Mouse (Mus musculus): ENCODE results near the gene Slc22a6. TPM values are rescaled to one million over a fixed set of nuclear protein-coding genes. Genes with fewer than 3 reads are reported as not detected.

Gene Slc22a6
- polyA plus RNA-seq, 1 experiment: 0.08 TPM

DNA sequence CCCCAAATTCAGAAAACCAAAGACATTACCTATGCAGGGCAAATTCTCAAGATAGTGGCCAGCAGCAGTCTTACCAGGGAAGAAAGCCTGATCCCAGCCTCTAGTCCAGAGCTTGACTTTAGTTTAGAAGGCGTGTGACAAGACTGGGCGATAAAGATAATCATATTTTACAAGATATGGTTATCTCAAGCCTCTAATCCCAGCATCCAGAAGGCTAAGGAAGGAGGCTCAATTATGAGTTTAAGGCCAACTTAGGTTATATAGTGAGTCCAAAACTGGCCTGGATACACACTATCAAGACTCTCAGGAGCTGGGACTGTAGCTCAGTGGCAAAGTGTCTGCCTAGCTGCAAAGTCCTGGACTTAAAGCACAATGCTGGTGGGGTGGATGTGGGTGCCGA is 55.0 kb downstream of the Slc22a6 start:
- H3K27me3 ChIP-seq (ENCODE audit: control insufficient read depth, insufficient read depth, low read length): no peaks in the 10 kb centered on the region
- no peaks in the 10 kb centered on the region for H3K36me3 ChIP-seq (ENCODE audit: control insufficient read depth, insufficient read depth, low read length)
- no peak for DNase-seq (ENCODE audit: low read depth in 1 of 2, low spot score in 2 of 2)
- TF ChIP-seq POLR2A (IDR thresholded peaks at IDR 0.05; ENCODE audit: low read depth, low read length): no peak
- no peak for TF ChIP-seq CTCF (IDR thresholded peaks at IDR 0.05; ENCODE audit: extremely low read depth, insufficient read depth, insufficient read length, insufficient replicate concordance)
- WGBS: 82% methylated on average over 3 of the region's 3 CpGs
- H3K4me1 ChIP-seq (ENCODE audit: control insufficient read depth, insufficient read depth, insufficient read length): no peaks in the 10 kb centered on the region
- no peak overlapping the region for H3K4me3 ChIP-seq (ENCODE audit: extremely low read depth, insufficient read depth, insufficient read length)
- H3K27ac ChIP-seq (ENCODE audit: insufficient read depth, low read length): no peak overlapping the region

DNA sequence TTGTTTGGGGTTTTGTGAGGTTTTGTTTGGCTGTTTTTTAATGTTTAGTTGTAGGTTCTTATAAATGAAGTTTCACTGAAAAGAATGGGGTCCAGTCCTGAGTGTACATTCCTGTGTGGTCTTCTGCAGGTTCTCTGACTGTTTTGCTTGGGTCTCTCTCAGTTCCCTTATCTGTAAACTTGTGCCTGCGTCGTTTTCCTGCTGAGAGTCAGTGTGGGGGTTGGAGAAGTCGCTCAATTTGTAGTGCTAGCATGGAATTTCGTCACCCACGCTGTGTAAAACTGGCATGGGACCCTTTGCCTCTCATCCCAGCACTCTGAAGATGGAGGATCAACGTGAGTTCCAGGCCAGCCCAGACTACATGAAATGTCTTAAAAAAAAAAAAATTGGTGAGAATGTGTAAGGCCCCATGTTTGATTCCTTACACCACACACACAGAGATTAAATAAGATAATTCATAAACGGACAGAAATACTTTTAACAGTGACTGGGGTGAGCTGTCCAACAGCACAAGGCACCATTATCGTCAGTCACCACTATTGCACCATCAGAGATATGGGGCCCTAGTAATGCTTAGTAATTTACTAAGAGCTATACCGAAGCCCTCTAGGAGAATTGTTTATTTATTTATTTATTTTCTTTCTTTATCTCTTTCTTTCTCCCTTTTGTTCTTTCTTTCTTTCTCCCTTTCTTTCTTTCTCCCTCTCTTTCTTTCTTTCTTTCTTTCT is 55.7 kb downstream of the Slc22a6 start:
- DNase-seq (ENCODE audit: low read depth in 1 of 2, low spot score in 2 of 2): no peak
- WGBS: 66% methylated on average over 9 of the region's 9 CpGs
- TF ChIP-seq CTCF (IDR thresholded peaks at IDR 0.05; ENCODE audit: extremely low read depth, insufficient read depth, insufficient read length, insufficient replicate concordance) (no peak), POLR2A (IDR thresholded peaks at IDR 0.05; ENCODE audit: low read depth, low read length) (no peak)
- Histone ChIP-seq H3K4me1 (ENCODE audit: control insufficient read depth, insufficient read depth, insufficient read length) (no peaks in the 10 kb centered on the region), H3K27ac (ENCODE audit: insufficient read depth, low read length) (no peak overlapping the region), H3K27me3 (ENCODE audit: control insufficient read depth, insufficient read depth, low read length) (no peaks in the 10 kb centered on the region), H3K4me3 (ENCODE audit: extremely low read depth, insufficient read depth, insufficient read length) (no peak overlapping the region), H3K36me3 (ENCODE audit: control insufficient read depth, insufficient read depth, low read length) (no peaks in the 10 kb centered on the region)

Other genes starting within 250 kb of the Slc22a6 start
- gene Slc22a30, start 212.9 kb upstream of the Slc22a6 start, polyA plus RNA-seq (2012; rRNA removed): not detected in 2 replicates
- 0.06 TPM in 1 of 2 replicates, not detected in the other for gene Slc22a8, start 26.8 kb upstream of the Slc22a6 start, polyA plus RNA-seq (2012; rRNA removed)
- gene Chrm1, start 45.8 kb downstream of the Slc22a6 start, polyA plus RNA-seq (2012; rRNA removed): 0.05 and 0.07 TPM in 2 replicates
- gene Slc3a2, start 105.3 kb downstream of the Slc22a6 start, polyA plus RNA-seq (2012; rRNA removed): 122 and 129 TPM in 2 replicates
- 26.2 and 30.2 TPM in 2 replicates for gene Wdr74, start 117.8 kb downstream of the Slc22a6 start, polyA plus RNA-seq (2012; rRNA removed)
- not detected in 2 replicates for gene 1700092M07Rik, start 122.7 kb downstream of the Slc22a6 start, polyA plus RNA-seq (2012; rRNA removed)
- 52.8 and 53.0 TPM in 2 replicates for gene Stx5a, start 123.4 kb downstream of the Slc22a6 start, polyA plus RNA-seq (2012; rRNA removed)
- gene Nxf1, start 139.0 kb downstream of the Slc22a6 start, polyA plus RNA-seq (2012; rRNA removed): 80.2 and 104 TPM in 2 replicates
- 86.1 and 135 TPM in 2 replicates for gene Tmem223, start 153.0 kb downstream of the Slc22a6 start, polyA plus RNA-seq (2012; rRNA removed)
- gene Tmem179b, start 156.4 kb downstream of the Slc22a6 start, polyA plus RNA-seq (2012; rRNA removed): 87.9 and 117 TPM in 2 replicates
- gene Taf6l, start 168.4 kb downstream of the Slc22a6 start, polyA plus RNA-seq (2012; rRNA removed): 11.3 and 15.8 TPM in 2 replicates
- gene Polr2g, start 180.5 kb downstream of the Slc22a6 start, polyA plus RNA-seq (2012; rRNA removed): 27.9 and 30.3 TPM in 2 replicates
- 2.4 and 2.5 TPM in 2 replicates for gene Zbtb3, start 184.5 kb downstream of the Slc22a6 start, polyA plus RNA-seq (2012; rRNA removed)
- gene Ttc9c, start 201.3 kb downstream of the Slc22a6 start, polyA plus RNA-seq (2012; rRNA removed): 13.2 and 14.2 TPM in 2 replicates
- gene Hnrnpul2, start 202.0 kb downstream of the Slc22a6 start, polyA plus RNA-seq (2012; rRNA removed): 22.0 and 25.4 TPM in 2 replicates
- not detected in 2 replicates for gene AC129217.1, start 211.7 kb downstream of the Slc22a6 start, polyA plus RNA-seq (2012; rRNA removed)
- gene Bscl2, start 219.4 kb downstream of the Slc22a6 start, polyA plus RNA-seq (2012; rRNA removed): 91.7 and 116 TPM in 2 replicates
- gene Gng3, start 221.2 kb downstream of the Slc22a6 start, polyA plus RNA-seq (2012; rRNA removed): 0.05 and 0.09 TPM in 2 replicates
- gene Lrrn4cl, start 232.7 kb downstream of the Slc22a6 start, polyA plus RNA-seq (2012; rRNA removed): 0.23 and 0.27 TPM in 2 replicates

Measured in spleen, adult 2 months (tissue).